Mouse (Mus musculus) thymus, adult 2 months (tissue): Measurements from ENCODE around the gene Hadhb.

Experiments
- CTCF ChIP-seq: fragments of 200-500 bp; IDR thresholded peaks from 2 replicates; pipeline ENCODE4 v1.5.1; 2012; ENCODE audit warnings: mild to moderate bottlenecking, control low read depth, low read length, moderate library complexity, borderline replicate concordance; ENCODE audit not compliant: control insufficient read depth, poor library complexity, insufficient read depth; ENCODE audit errors: extremely low read depth
- POLR2A ChIP-seq: fragments of 200-500 bp; IDR thresholded peaks from 2 replicates; pipeline ENCODE4 v1.6.1; 2012; ENCODE audit warnings: mild to moderate bottlenecking, low read length, control low read depth, moderate library complexity; ENCODE audit not compliant: control insufficient read depth, poor library complexity, insufficient read depth; ENCODE audit errors: extremely low read depth

DNA sequence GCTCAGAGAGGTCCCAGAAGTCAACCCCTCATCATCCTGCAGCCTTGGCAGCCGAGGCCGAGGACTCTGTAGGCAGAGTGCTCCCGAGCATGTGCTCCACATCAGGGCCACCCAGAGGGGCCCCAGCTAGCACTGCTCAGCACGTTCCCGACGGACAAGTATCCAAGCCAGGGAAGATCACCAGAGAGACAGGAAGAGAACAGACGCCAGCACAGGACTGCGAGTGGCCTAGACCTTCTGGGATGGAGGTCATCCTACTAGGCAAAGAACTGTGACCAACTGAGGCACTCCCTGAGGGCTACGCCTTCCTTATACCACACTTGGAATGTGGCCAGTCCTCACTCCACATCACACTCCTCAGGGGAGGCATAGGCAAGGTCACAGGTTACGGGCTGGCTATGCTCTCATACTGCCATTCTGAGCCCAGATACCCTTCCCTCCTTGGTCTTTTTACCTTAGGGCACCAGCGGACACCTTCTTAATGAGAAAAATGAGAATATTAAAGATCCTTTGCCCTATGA, 19.3 kb upstream of the Hadhb start:
- no peak for TF ChIP-seq CTCF
- TF ChIP-seq POLR2A: no peak
